Mouse (Mus musculus) bone marrow macrophage, adult 2 months (primary cell): ENCODE measurements around the gene Dock8. TPM values are rescaled to one million over a fixed set of nuclear protein-coding genes. Genes with fewer than 3 reads are reported as not detected.
"Not testable (repeated sequence)": the region's sequence is repeated elsewhere in the genome, so short reads cannot be mapped to it uniquely, and the experiment has no call there.

Experiments
- H3K27ac ChIP-seq: 2 replicates; pipeline ENCODE4 v1.5.1; 2012; ENCODE audit warnings: low read depth, low read length; ENCODE audit not compliant: insufficient read depth
- H3K4me1 ChIP-seq: 2 replicates; pipeline ENCODE4 v1.6.1; 2012; ENCODE audit warnings: low read length; ENCODE audit not compliant: control insufficient read depth, insufficient read depth
- H3K4me3 ChIP-seq: 2 replicates; pipeline ENCODE4 v1.5.1; 2012; ENCODE audit warnings: mild to moderate bottlenecking, low read length, moderate library complexity; ENCODE audit not compliant: insufficient read depth
- CTCF ChIP-seq: IDR thresholded peaks from 2 replicates; pipeline ENCODE4 v1.5.1; 2012; ENCODE audit warnings: low read depth, mild to moderate bottlenecking, low read length, moderate library complexity
- POLR2A ChIP-seq: IDR thresholded peaks from 2 replicates; pipeline ENCODE4 v1.6.1; 2012; ENCODE audit warnings: mild to moderate bottlenecking, low read depth, low read length, borderline replicate concordance
- polyA plus RNA-seq: library from polyadenylated mRNA; stranded (reverse); fragments of >200 nt; gene quantifications from 2 replicates; pipeline ENCODE4 v1.2.4, GENCODE M21; 2012; ENCODE audit not compliant: missing spikeins, insufficient read depth, insufficient read length

Gene Dock8
- polyA plus RNA-seq, 1 experiment = 83.3 TPM

- H3K27ac ChIP-seq = peak overlapping the region; percentile 66
- peaks cover 54% of the 10 kb centered on the region for H3K4me1 ChIP-seq
- H3K4me3 ChIP-seq = no peak overlapping the region
- TF ChIP-seq POLR2A = no peak
- TF ChIP-seq CTCF = no peak
These were observed 2.3 kb upstream of the Dock8 start for GRCm38 (mm10) chr19:24996815-24997704.

- no peak for TF ChIP-seq CTCF
- no peak for TF ChIP-seq POLR2A
- Histone ChIP-seq H3K4me3 (peak overlapping the region; percentile 98), H3K4me1 (peaks cover 45% of the 10 kb centered on the region), H3K27ac (peak overlapping the region; percentile 90)
These were observed 773 bp upstream of the Dock8 start for GRCm38 (mm10) chr19:24998561-24998960.

- TF ChIP-seq POLR2A (no peak), CTCF (no peak)
- peak overlapping the region; percentile 98 for H3K4me3 ChIP-seq
- H3K27ac ChIP-seq = peak overlapping the region; percentile 90
- peaks cover 43% of the 10 kb centered on the region for H3K4me1 ChIP-seq
These were observed 819 bp downstream of the Dock8 start for GRCm38 (mm10) chr19:25000153-25000552.

- Histone ChIP-seq H3K27ac (peak overlapping the region; percentile 90), H3K4me1 (peaks cover 41% of the 10 kb centered on the region), H3K4me3 (peak overlapping the region; percentile 98)
- TF ChIP-seq POLR2A (no peak), CTCF (no peak)
These were observed 2.7 kb downstream of the Dock8 start for GRCm38 (mm10) chr19:25002032-25002431.

- Histone ChIP-seq H3K27ac (peak overlapping the region; percentile 90), H3K4me3 (peak overlapping the region; percentile 10; the same call in 1 of the 2 replicates), H3K4me1 (peaks cover 46% of the 10 kb centered on the region)
- TF ChIP-seq CTCF = no peak
- TF ChIP-seq POLR2A = no peak
These were observed 3.5 kb downstream of the Dock8 start for GRCm38 (mm10) chr19:25002828-25003227.

- no peak overlapping the region for H3K4me3 ChIP-seq
- TF ChIP-seq POLR2A = no peak
- no peak for TF ChIP-seq CTCF
These were observed 4.5 kb downstream of the Dock8 start for GRCm38 (mm10) chr19:25003810-25004209.

GRCm38 (mm10) chr19:25006686-25007085 is 7.4 kb downstream of the Dock8 start:
- H3K4me1 ChIP-seq = peaks cover 48% of the 10 kb centered on the region
- peak overlapping the region; percentile 4; the same call in 1 of the 2 replicates for H3K27ac ChIP-seq
- H3K4me3 ChIP-seq = no peak overlapping the region
- TF ChIP-seq CTCF (no peak), POLR2A (no peak)

More at GRCm38 (mm10) chr19:25003810-25004209, 4.5 kb downstream of the Dock8 start:
- Histone ChIP-seq H3K4me1 (peaks cover 48% of the 10 kb centered on the region), H3K27ac (no peak overlapping the region)

- no peak overlapping the region for H3K4me3 ChIP-seq
These were observed 9.2 kb downstream of the Dock8 start for GRCm38 (mm10) chr19:25008509-25008908.

GRCm38 (mm10) chr19:25022766-25023165 is 23.4 kb downstream of the Dock8 start:
- TF ChIP-seq POLR2A (no peak), CTCF (no peak)
- Histone ChIP-seq H3K4me3 (no peak overlapping the region), H3K4me1 (peaks cover 7% of the 10 kb centered on the region; the same call in 1 of the 2 replicates), H3K27ac (no peak overlapping the region)

More at GRCm38 (mm10) chr19:25008509-25008908, 9.2 kb downstream of the Dock8 start:
- no peak overlapping the region for H3K27ac ChIP-seq
- H3K4me1 ChIP-seq = peaks cover 43% of the 10 kb centered on the region
- TF ChIP-seq POLR2A (no peak), CTCF (no peak)

GRCm38 (mm10) chr19:25031765-25032164 is 32.4 kb downstream of the Dock8 start:
- no peak for TF ChIP-seq POLR2A
- TF ChIP-seq CTCF = no peak
- H3K4me1 ChIP-seq = peaks cover 15% of the 10 kb centered on the region
- no peak overlapping the region for H3K27ac ChIP-seq

GRCm38 (mm10) chr19:25033008-25033407 is 33.7 kb downstream of the Dock8 start:
- H3K4me1 ChIP-seq = peaks cover 18% of the 10 kb centered on the region
- not testable (repeated sequence) for H3K27ac ChIP-seq

More at GRCm38 (mm10) chr19:25031765-25032164, 32.4 kb downstream of the Dock8 start:
- H3K4me3 ChIP-seq = no peak overlapping the region

More at GRCm38 (mm10) chr19:25033008-25033407, 33.7 kb downstream of the Dock8 start:
- H3K4me3 ChIP-seq = not testable (repeated sequence)
